Mouse (Mus musculus) hindbrain, embryonic 10.5 days (tissue): ENCODE measurements around the gene Kank1. TPM values are rescaled to one million over a fixed set of nuclear protein-coding genes. Genes with fewer than 3 reads are reported as not detected.
A peak's percentile ranks its signal among the peaks of the same experiment; 100 is the strongest.

Source experiments
- DNase-seq: peaks from one replicate; pipeline ENCODE4 v3.0.0-alpha.2; 2017; ENCODE audit warnings: low spot score
- H3K27ac ChIP-seq: fragments of 300-500 bp; sonication (generic); 2 replicates; pipeline ENCODE4 v1.5.1; 2016; ENCODE audit warnings: mild to moderate bottlenecking, moderate library complexity
- H3K27me3 ChIP-seq: fragments of 300-500 bp; sonication (generic); 2 replicates; pipeline ENCODE4 v1.6.1; 2016; ENCODE audit warnings: mild to moderate bottlenecking; ENCODE audit not compliant: poor library complexity, insufficient read depth, severe bottlenecking
- H3K36me3 ChIP-seq: fragments of 300-500 bp; sonication (generic); 2 replicates; pipeline ENCODE4 v1.6.1; 2016; ENCODE audit warnings: mild to moderate bottlenecking, moderate library complexity
- H3K4me1 ChIP-seq: fragments of 300-500 bp; sonication (generic); replicated peaks from 2 replicates; pipeline ENCODE4 v1.6.1; 2016; ENCODE audit warnings: mild to moderate bottlenecking
- H3K4me3 ChIP-seq: fragments of 300-500 bp; sonication (generic); 2 replicates; pipeline ENCODE4 v1.5.1; 2016; ENCODE audit warnings: mild to moderate bottlenecking, moderate library complexity
- H3K9me3 ChIP-seq: fragments of 300-500 bp; sonication (generic); 2 replicates; pipeline ENCODE4 v1.6.1; 2016; ENCODE audit warnings: mild to moderate bottlenecking, moderate library complexity
- WGBS: fragments of 180-500 bp; shearing (Covaris S2); methylation state at CpG from one replicate; pipeline ENCODE4 v1.1.7; 2016; 5-methylcytosine and 5-hydroxymethylcytosine counted together
- polyA plus RNA-seq: library from polyadenylated mRNA; unstranded; fragments of >200 nt; fragmentation: Nextera tagmentation; extraction: Ambion mirVana; gene quantifications from 2 replicates; pipeline ENCODE4 v1.2.1, GENCODE M21; 2016

The Kank1 gene
- polyA plus RNA-seq, 1 experiment from 2014 or later, result 18.4 TPM

DNA sequence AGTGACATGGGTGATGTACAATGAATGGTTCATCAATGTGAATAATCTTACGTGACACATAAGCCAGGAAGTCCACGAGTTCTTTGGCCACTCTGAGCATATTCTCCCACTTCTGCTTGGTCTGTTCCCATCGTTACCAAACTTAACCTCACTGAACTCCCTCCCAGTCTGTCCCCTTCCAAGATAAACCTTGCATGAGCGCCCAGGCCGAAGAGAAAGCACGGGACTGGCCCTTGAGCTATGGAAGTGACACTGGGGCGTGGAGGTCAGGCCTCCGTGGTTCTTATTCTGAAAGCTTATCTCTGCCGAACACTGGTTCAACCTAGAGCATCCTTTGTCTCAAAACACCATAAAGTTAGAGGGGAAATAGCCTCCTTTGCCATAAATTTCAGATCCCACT is 194.7 kb downstream of the Kank1 start:
- Histone ChIP-seq H3K27ac (0 out of 2 replicates have a peak overlapping the region, but pooled peaks have one; percentile 8), H3K9me3 (no peaks in the 10 kb centered on the region), H3K27me3 (no peaks in the 10 kb centered on the region), H3K36me3 (peaks cover 79% of the 10 kb centered on the region), H3K4me1 (no peaks in the 10 kb centered on the region), H3K4me3 (no peak overlapping the region)
- WGBS, result 81% methylated on average over 9 of the region's 9 CpGs
- DNase-seq, result no peak

DNA sequence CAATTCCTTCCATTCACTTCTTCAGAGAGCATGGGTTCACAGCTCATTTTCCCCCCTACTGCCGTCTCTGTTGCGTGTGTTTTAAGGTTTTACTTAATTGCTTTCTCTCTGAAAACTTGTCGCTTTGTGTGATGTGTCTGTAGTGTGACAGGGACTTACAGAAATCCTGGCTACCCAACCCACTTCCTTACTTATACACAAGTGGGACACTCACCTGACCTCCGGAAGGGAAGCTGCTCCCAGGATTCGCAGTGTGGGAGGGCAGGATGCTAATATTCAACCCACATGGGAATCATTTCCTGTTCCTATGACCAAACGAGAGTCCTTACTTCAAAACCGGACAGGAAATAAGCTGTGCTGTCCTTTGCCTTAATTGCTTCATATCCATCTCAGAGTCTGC is 195.1 kb downstream of the Kank1 start:
- Histone ChIP-seq H3K36me3 (peaks cover 74% of the 10 kb centered on the region), H3K4me3 (no peak overlapping the region), H3K27me3 (no peaks in the 10 kb centered on the region), H3K4me1 (no peaks in the 10 kb centered on the region), H3K9me3 (no peaks in the 10 kb centered on the region), H3K27ac (no peak overlapping the region)
- DNase-seq, result no peak
- WGBS, result 82% methylated on average over 7 of the region's 7 CpGs

DNA sequence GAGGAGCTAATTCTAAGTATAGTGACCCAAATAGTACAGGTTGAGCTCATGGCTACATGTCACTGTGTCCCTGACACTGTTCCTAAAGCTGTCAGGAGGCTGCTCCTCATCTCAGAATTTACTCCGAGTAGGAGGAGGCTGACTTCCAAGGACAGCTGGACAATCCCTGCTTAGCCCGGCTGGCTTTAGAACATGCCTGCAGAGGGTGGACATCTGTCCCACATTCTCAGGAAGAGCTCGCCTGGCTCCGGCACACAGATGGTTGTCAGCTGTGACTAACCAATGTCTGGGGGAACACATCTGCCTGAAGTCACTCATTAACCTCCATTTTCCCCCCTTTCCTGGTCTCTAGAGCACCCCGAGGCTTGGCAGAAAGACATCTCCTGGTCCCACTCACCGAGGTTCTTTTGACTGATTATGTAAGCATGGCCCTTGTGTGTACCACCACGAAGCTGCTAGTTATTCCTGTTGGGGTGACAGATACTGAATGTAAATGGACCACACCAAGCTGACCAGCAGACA is 196.5 kb downstream of the Kank1 start:
- peaks cover 63% of the 10 kb centered on the region for H3K36me3 ChIP-seq
- no peak overlapping the region for H3K27ac ChIP-seq

DNA sequence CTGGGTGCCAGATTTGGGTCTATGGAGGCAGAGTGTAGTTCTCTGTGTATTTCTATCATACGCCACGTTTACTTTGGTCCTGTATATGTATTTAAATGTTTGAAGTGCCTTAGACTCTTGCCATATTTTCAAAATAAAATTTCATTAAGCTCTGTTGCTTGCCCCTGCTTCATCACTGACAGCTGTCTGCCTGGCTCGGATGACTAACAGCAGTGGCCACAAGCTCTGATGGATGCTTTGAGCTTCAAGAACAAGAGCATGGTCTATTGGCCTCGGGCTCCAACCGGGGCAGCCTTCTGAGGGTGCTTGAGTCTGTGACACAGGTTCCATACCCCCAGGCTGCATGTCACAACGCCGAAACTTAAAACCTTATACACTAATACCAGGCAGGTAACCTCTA is 197.6 kb downstream of the Kank1 start:
- peaks cover 52% of the 10 kb centered on the region for H3K36me3 ChIP-seq
- 0 out of 2 replicates have a peak, but pooled peaks cover 8% of the 10 kb centered on the region for H3K4me1 ChIP-seq
- no peak overlapping the region for H3K4me3 ChIP-seq
- H3K9me3 ChIP-seq, result no peaks in the 10 kb centered on the region
- no peaks in the 10 kb centered on the region for H3K27me3 ChIP-seq
- H3K27ac ChIP-seq, result no peak overlapping the region
- DNase-seq, result no peak
- 87% methylated on average over 7 of the region's 7 CpGs for WGBS

More for the DNA sequence above, 196.5 kb downstream of the Kank1 start:
- no peaks in the 10 kb centered on the region for H3K9me3 ChIP-seq
- DNase-seq, result no peak
- WGBS, result 80% methylated on average over 7 of the region's 7 CpGs
- no peaks in the 10 kb centered on the region for H3K27me3 ChIP-seq
- H3K4me1 ChIP-seq, result 0 out of 2 replicates have a peak, but pooled peaks cover 7% of the 10 kb centered on the region
- H3K4me3 ChIP-seq, result no peak overlapping the region

DNA sequence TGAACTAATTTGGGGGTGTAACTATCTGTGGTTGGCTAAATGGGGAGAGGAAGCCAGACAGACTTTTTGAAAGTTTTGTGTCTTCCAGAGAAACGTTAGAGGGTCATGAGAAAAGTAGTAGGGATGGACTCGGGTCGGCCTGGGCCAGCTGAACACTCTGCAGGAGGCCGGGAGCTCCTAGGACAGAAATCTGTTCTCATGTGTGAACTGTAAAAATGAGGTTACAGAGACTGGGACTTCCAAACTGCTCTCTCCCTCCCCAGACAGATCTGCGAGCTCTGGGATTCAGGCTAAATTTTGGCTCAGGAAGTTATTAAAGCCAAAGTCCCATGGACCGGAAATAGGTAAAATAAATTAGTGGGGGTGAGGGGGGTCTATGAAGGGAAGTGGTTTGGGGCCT is 198.0 kb downstream of the Kank1 start:
- H3K36me3 ChIP-seq, result peaks cover 47% of the 10 kb centered on the region

DNA sequence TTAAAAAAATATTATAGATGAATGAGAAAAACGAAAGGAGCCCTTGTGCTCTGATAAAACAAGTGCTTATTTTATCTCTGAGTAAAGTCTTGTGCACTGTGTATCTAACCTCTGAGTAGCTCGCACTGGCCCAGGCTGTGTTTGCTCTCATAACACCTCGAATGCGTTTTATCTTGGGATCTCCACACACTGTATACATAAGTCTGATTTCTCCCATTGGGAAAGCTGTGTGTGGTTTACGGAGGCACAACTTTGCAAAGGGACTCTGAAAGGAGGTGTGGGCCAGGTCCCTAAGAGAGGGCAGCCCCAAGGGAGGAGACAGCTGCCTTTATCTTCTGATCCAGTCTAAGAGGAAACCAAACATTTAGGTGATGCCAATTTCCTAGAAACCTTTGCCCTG is 198.6 kb downstream of the Kank1 start:
- Histone ChIP-seq H3K4me3 (no peak overlapping the region), H3K27me3 (no peaks in the 10 kb centered on the region), H3K27ac (no peak overlapping the region), H3K9me3 (no peaks in the 10 kb centered on the region), H3K4me1 (peaks cover 14% of the 10 kb centered on the region; the same call in 1 of the 2 replicates), H3K36me3 (peaks cover 41% of the 10 kb centered on the region)
- WGBS, result 78% methylated on average over 5 of the region's 5 CpGs
- no peak for DNase-seq

More for the DNA sequence above, 198.0 kb downstream of the Kank1 start:
- WGBS, result 67% methylated on average over 6 of the region's 6 CpGs
- no peak for DNase-seq
- no peak overlapping the region for H3K4me3 ChIP-seq
- peaks cover 11% of the 10 kb centered on the region; the same call in 1 of the 2 replicates for H3K4me1 ChIP-seq
- no peak overlapping the region for H3K27ac ChIP-seq
- no peaks in the 10 kb centered on the region for H3K27me3 ChIP-seq
- no peaks in the 10 kb centered on the region for H3K9me3 ChIP-seq

DNA sequence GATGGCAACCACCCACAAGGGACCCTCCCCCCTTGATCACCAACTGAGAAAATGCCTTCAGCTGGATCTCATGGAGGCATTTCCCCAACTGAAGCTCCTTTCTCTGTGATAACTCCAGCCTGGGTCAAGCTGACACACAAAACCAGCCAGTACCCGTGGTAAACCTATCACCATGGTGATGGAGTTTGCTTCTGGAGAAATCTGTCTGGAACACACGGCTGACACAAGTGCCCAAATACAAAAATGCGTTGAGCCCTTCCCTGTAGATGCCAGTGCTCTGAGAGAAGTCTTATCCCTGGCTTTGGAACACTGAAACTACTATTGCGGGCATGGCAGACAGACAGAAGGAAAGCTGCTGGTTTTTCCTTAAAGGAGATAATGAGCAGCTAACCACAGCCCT is 199.4 kb downstream of the Kank1 start:
- Histone ChIP-seq H3K4me3 (no peak overlapping the region), H3K9me3 (no peaks in the 10 kb centered on the region), H3K36me3 (peaks cover 34% of the 10 kb centered on the region), H3K4me1 (peaks cover 14% of the 10 kb centered on the region; the same call in 1 of the 2 replicates), H3K27ac (no peak overlapping the region), H3K27me3 (no peaks in the 10 kb centered on the region)
- DNase-seq, result no peak
- 71% methylated on average over 4 of the region's 4 CpGs for WGBS

DNA sequence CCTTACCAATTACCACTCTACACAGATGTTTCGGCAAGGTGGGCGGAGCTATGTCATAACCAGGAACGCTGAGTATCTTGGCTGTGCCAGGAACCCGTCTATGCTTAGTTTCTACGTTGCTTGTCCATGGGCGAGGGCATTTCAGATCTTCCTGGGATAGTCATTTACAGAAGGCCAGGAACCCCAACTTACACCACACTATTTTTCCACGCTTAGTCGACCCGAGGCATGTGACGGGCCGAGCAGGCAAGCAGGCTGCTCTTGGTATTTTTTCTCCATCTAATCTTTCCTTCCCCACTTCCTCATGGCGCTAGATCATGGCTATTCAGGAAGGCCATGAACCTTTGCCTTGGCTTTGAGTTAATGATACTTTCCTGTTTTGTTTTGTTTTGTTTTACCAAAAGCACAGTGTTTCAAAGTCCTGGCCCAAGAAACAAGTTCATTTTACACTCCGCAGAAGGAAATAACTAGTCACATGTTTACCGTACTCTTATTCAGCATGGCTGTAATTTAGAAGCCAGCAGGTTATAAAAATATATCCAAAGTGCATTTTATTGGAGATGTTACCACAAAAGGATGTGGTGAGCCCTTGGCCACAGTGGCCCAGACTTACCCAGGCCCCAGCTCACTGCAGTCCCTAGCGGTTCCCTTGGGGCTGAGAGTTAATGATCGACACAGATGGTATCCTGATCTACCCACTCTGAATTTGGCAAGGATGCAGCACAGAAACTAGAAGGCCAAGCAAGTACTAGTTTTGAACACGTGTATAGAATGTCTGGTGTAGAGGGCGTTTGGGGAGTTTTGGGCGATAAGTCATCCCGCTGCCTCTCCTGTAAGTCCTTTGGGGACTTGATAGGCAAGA is 200.2 kb downstream of the Kank1 start:
- peaks cover 26% of the 10 kb centered on the region for H3K36me3 ChIP-seq

DNA sequence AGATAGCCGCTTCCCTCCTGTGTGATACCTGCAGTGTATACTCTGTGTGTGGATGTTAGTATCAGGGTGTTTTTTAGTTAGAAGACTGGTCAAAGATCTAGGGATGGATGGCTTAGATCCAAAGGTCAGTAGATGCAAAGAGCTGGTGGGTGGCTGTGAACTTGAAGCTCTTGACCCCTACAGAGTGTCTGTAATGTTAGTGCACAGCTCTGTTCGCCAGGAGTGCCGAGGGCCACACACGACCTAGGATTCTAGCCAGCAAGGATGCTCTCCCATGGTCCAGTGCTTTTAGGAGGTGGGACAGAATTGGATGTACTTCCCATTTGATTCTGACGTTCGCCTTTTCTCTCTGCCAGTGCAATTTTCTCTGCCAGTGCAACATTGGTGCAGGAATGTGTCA is 201.5 kb downstream of the Kank1 start:
- H3K27ac ChIP-seq, result no peak overlapping the region
- H3K4me1 ChIP-seq, result peaks cover 14% of the 10 kb centered on the region; the same call in 1 of the 2 replicates
- no peaks in the 10 kb centered on the region for H3K27me3 ChIP-seq
- no peak overlapping the region for H3K4me3 ChIP-seq
- H3K36me3 ChIP-seq, result peaks cover 14% of the 10 kb centered on the region
- no peaks in the 10 kb centered on the region for H3K9me3 ChIP-seq
- 88% methylated on average over 6 of the region's 6 CpGs for WGBS
- DNase-seq, result no peak

More for the DNA sequence above, 200.2 kb downstream of the Kank1 start:
- Histone ChIP-seq H3K4me3 (no peak overlapping the region), H3K27me3 (no peaks in the 10 kb centered on the region), H3K4me1 (peaks cover 14% of the 10 kb centered on the region; the same call in 1 of the 2 replicates), H3K9me3 (no peaks in the 10 kb centered on the region), H3K27ac (no peak overlapping the region)
- DNase-seq, result no peak
- 92% methylated on average over 20 of the region's 20 CpGs for WGBS

DNA sequence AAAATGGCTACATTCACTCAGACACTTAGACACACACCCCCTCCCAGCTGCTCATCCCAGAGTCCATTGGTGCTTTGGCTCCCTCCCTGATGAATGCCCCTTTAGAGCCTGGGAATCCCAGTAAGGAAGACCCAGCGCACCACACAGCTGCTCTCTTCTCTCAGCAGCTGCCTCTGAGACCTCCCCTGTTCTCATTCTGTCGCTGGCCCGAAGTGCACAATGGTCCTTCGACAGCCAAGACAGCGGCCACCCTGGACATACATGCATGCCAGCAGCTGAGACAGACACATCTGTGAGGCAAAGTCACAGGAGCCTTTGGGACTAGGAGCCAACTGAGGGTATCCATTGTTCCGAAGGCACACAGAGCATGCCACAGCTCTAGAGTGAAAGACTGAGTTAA is 203.0 kb downstream of the Kank1 start:
- 0 out of 2 replicates have a peak, but pooled peaks cover 2% of the 10 kb centered on the region for H3K36me3 ChIP-seq
- H3K4me1 ChIP-seq, result peaks cover 14% of the 10 kb centered on the region; the same call in 1 of the 2 replicates
- WGBS, result 58% methylated on average over 6 of the region's 6 CpGs
- no peak overlapping the region for H3K27ac ChIP-seq
- no peak overlapping the region for H3K4me3 ChIP-seq
- no peaks in the 10 kb centered on the region for H3K27me3 ChIP-seq
- no peaks in the 10 kb centered on the region for H3K9me3 ChIP-seq
- DNase-seq, result peak; percentile 14

DNA sequence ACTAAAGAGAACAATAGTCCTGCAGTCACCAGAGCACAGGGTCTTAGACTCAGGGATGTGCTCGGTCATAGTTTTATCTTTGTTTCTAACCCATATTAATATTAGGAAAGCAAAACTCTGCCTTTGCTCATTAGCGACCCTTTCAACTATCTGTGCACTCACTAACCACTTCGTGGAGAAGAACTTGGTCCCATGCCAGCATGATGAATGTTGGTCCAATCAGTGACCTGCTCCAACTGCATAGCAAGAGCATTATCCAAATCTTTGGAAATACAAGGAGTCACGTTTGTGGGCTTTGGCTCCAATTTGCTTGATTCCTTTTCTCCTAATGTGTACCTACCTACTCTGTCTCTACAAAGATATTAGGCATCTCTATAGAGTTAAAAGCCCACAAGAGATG is 204.0 kb downstream of the Kank1 start:
- no peaks in the 10 kb centered on the region for H3K9me3 ChIP-seq
- 90% methylated on average over 4 of the region's 4 CpGs for WGBS
- no peak for DNase-seq
- no peak overlapping the region for H3K4me3 ChIP-seq
- no peaks in the 10 kb centered on the region for H3K36me3 ChIP-seq
- H3K4me1 ChIP-seq, result peaks cover 14% of the 10 kb centered on the region; the same call in 1 of the 2 replicates
- no peak overlapping the region for H3K27ac ChIP-seq
- no peaks in the 10 kb centered on the region for H3K27me3 ChIP-seq

DNA sequence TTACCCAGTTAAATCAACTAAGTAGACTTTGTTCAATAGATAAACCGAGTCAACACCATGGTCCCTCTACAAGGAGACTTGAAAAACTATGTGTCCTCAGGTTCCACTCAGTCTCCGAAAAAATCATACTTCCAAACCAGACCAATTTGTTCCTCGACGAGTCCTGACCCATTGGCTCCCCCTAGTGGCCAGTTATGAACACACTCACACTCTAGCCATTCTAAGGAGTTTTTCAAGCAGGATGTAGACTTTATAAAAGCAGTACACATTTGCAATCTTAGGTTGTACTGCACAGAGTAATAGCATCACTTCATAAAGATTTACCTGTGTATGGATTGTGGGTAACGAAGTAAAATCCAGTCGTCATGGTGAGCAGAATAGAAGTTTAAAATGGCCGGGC is 208.3 kb downstream of the Kank1 start:
- peak; percentile 63 for DNase-seq
- no peak overlapping the region for H3K27ac ChIP-seq
- H3K4me1 ChIP-seq, result 0 out of 2 replicates have a peak, but pooled peaks cover under 1% of the 10 kb centered on the region
- H3K9me3 ChIP-seq, result no peaks in the 10 kb centered on the region
- H3K36me3 ChIP-seq, result no peaks in the 10 kb centered on the region
- 26% methylated on average over 7 of the region's 7 CpGs for WGBS
- H3K27me3 ChIP-seq, result no peaks in the 10 kb centered on the region
- no peak overlapping the region for H3K4me3 ChIP-seq

DNA sequence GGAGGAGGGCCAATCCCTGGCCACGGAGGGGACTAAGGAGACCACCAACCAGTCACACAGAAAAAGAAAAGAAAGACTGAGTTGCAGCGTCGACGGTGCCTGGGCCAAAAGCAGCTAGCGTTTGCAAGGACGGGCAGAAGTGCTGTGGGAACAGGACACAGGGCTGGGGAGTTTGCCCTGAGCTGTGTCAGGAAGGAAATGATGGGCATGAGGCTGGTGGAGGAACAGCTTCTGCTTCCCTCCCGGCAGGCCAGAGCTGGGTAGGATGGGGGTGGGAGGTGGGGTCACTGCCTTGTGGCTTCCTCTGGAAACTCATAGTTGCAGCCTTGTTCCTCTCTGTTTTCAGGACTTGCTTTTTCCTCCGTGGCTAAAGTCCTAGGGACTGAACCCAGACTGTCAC is 209.1 kb downstream of the Kank1 start:
- Histone ChIP-seq H3K27ac (no peak overlapping the region), H3K4me1 (no peaks in the 10 kb centered on the region), H3K36me3 (no peaks in the 10 kb centered on the region), H3K27me3 (no peaks in the 10 kb centered on the region), H3K4me3 (no peak overlapping the region), H3K9me3 (no peaks in the 10 kb centered on the region)
- DNase-seq, result no peak
- WGBS, result 70% methylated on average over 8 of the region's 8 CpGs
